Mouse (Mus musculus): Measurements from ENCODE around the gene Smyd4.
A peak's percentile ranks its signal among the peaks of the same experiment; 100 is the strongest.

Gene Smyd4

DNA sequence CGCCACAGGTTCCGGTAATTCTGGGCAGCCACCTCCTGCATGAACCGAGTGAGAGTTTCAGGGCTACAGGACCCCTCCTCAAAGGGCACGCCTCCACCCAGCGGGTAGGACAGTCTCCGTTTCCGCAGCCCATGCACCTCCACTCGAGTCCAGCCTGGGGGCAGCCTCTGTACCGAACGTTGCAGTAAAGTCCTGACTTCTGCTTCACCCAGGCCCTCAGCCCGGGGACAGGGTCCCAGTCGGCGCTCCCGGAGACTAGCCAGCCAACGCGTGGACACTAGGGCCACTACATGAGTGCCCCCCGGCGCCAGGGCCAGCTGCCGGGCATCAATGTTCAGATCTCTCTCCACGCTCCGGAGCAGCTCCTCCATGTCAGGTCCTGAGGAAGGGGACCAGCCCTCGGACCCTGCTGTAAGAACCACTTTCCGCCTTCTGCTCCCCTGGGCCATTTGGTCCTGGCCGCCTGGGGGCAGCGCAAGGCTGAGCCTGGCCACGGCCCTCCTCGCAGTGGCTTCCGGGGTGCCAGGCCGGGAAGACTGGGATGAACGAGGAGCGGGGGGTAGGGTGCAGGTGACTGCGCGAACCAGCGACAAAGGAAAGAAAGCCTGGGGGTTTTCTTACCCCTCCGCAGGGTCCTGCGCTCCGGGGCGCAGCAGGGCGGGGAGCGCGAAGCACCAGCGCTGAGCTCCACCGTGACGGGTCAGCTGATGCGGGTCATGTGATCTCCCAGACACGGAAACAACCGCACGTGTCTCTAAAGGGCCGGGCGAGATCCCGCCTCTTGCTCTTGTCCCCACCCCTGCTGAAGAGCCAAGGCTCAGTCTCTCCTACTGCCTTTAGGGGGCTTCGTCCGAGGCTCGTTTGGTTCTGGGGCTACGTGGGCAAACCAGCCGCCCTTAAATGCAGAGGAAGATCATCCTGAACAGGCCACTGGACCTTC lies 106.0 kb downstream of the Smyd4 start, which contains the start of gene Wdr81:
Gene Wdr81 (minus strand): TSS at position 727 of the 940 bp plus-strand sequence.
- DNase-seq = peak; percentile 90 to 94

Measured in kidney, postnatal 4 days (tissue).